Mouse (Mus musculus) liver, adult (tissue): ENCODE measurements around the gene Ggps1.

Experiments used
- GATA4 ChIP-seq: IDR thresholded peaks from 2 replicates; pipeline ENCODE4 v1.6.1; 2014; ENCODE audit warnings: mild to moderate bottlenecking, low read length; ENCODE audit not compliant: insufficient replicate concordance

Ggps1 gene

GRCm38 (mm10) chr13:14044521-14044920, 18.8 kb downstream of the Ggps1 start:
- TF ChIP-seq GATA4, result no peak

GRCm38 (mm10) chr13:14043851-14044250, 19.4 kb downstream of the Ggps1 start:
- no peak for TF ChIP-seq GATA4

GRCm38 (mm10) chr13:14040186-14040585, 23.1 kb downstream of the Ggps1 start:
- no peak for TF ChIP-seq GATA4

- TF ChIP-seq GATA4, result no peak
Measured at GRCm38 (mm10) chr13:14039292-14039965, 23.9 kb downstream of the Ggps1 start, which contains the start of gene Tbce. TSS of gene Tbce (minus strand) at chr13:14039638.

DNA sequence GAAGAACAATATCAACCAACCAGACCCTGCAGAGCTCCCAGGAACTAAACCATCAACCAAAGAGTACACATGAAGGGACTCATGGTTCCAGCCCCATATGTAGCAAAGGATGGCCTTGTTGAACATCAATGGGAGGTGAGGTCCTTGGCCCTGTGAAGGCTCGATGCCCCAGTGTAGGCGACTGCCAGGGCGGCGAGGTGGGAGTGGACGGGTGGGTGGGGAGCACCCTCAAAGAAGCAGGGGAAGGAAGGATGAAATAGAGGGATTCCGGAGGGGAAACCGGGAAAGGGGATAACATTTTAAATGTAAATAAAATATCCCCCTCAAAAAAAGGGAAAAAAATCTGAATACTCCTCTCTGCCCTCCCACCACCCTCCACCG, 24.4 kb downstream of the Ggps1 start:
- TF ChIP-seq GATA4, result no peak

DNA sequence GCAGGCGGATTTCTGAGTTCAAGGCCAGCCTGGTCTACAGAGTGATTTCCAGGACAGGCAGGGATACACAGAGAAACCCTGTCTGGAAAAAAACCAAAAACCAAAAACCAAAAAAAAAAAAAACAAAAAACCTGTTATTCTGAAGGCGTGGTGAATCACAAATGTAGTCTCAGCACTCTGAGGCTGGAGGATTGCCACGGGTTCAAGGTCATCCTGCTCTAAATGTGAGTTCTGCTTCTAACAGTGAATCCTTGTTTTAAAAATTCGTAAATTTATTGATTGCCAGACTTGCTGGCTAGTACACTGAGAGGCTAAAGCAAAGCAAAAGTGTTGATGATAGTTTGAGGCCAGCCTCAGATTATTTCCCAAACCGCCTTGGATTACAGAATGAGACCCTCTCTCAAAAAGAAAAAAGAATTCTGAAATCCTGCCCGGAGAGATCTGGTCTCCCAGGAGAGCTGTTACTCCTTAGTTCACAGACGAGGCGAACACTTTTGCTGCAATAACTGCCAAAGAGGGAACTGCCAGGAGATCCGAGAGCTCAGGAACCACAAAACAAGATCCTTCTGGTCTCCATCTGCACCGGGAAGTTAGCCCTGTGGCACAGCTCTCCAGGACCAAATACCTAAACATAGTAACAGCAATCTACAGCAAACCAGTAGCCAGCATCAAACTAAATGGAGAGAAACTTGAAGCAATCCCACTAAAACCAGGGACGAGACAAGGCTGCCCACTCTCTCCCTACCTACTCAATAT, 27.2 kb downstream of the Ggps1 start:
- no peak for TF ChIP-seq GATA4

DNA sequence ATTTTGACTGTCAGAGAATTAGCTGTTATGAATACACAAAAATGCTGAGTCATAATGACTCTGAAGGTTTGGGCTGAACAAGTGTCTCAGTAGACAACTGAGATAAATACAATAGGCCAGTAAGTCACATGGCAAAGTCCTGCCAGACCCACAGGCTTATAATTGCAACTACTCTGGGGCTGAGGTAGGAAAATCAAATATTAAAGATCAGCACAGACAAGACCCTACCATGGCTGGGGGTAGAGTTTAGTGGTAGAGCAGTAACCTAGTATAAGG, 29.3 kb downstream of the Ggps1 start:
- TF ChIP-seq GATA4, result no peak

DNA sequence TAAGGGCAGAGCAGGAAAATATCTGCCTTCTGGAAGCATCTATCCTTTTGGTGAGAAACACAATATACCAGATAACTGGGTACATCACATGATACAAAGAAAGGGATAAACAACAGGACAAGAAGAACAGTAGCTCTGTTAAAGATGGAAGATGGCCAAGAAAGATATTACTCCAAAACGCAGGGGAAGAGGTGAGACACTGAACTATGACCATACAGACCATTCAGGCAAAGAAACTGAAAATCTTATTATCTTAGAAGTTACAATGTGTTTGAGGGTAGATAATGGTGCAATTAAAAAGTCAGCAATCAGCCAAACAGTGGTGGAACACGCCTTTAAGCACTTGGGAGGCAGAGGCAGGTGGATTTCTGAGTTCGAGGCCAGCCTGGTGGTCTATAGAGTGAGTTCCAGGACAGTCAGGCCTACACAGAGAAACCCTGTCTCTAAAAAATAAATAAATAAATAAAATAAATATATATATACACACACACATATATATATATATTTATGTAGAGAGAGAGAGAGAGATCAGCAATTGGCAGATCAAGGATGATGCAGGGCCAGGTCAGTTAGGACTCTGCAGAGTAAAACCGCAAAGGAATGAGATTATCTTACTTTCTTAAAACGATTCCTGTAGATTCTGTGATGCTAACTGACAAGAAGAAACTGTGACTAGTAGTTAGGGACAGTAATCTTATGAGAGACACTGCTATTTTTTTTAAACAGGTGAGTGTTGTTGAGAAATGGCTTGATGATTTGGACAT, 29.8 kb downstream of the Ggps1 start:
- peak; percentile 86 for TF ChIP-seq GATA4

- no peak for TF ChIP-seq GATA4
Measured at GRCm38 (mm10) chr13:14026154-14026820, 37.0 kb downstream of the Ggps1 start.

- no peak for TF ChIP-seq GATA4
Measured at GRCm38 (mm10) chr13:14025554-14025953, 37.7 kb downstream of the Ggps1 start.

DNA sequence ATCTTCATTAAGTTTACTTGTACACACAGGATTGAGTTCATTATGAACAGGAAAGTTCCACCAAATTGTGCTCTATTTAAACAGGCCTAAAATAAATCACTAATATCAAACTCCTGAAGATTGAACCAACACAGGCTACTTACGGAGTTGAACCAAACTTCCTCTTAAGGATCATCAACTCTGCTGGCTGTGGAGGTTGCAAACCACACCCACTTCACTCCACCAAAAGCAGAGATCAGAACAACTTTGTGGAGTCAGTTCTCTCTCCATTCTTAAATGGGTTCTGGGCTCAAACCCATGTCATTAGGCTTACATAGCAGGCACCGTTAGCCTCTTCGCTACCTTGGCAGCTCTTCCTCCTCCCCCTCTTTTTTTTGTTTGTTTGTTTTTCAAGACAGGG, 44.4 kb downstream of the Ggps1 start:
- TF ChIP-seq GATA4, result no peak

GRCm38 (mm10) chr13:14018283-14018682, 45.0 kb downstream of the Ggps1 start:
- no peak for TF ChIP-seq GATA4

DNA sequence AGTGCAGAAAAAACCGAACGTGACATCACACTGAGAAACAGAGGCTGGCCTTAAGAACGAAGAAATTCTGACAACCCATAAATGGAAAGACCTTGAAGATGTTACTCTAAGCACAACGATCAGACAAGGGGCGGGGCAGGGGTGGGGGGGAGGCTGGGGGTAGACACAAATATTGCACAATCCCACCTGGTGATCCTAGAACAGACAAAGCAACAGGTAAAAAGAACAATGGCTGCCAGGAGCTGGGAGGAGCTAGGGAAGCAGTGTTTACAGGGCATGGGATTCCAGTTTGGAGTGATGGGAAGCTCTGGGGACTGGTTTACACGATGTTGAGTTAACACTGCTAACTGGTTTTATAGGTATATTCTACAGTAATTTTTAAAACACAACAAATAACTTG, 47.7 kb downstream of the Ggps1 start:
- TF ChIP-seq GATA4, result no peak

DNA sequence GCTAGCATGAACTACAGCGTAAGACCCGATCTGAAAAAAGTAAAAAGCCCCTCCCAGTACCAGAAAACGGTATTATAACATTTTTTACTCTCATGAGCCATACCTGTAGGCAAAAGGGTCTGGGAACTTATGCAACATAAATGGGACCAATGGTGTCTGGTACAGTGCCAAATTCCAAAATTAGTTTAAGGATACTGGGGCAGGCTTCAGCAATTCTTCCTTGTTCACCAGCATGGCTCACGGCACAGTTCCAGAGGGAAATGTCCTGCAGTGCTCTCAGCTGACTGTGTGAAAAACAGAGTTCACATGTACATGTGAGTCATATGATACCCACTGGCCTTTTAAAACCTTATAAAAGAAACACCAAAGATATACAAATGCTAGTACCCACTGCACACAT, 48.7 kb downstream of the Ggps1 start:
- no peak for TF ChIP-seq GATA4

DNA sequence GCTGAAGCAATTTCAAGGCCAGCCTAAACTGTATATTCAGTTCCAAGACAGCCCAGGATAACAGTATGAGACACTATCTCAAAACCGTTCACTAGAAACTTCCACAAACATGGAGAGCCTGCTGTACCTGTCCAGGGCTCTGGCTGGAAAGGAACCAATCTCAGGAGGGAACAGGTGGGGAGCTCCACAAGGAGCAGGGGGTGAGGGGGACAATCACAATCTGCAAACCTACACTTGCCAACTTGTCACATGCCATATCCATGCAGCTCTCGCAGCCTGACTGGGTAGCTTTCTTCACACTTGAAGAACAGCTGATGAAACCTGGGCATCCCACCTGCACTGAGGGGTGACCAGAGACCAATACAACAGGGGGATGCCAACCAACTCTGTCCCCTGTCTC, 49.3 kb downstream of the Ggps1 start:
- no peak for TF ChIP-seq GATA4
